Mouse (Mus musculus) erythroblast, embryonic 14.5 days (primary cell): Measurements from ENCODE around the gene Galnt2.

Experiments
- GATA1 ChIP-seq: IDR thresholded peaks from 2 replicates; pipeline ENCODE4 v1.6.1; 2012; ENCODE audit warnings: low read length, inconsistent platforms, mixed read lengths
- TAL1 ChIP-seq: IDR thresholded peaks from 3 replicates; pipeline ENCODE4 v1.6.1; 2012; ENCODE audit warnings: low read length, inconsistent platforms, mixed read lengths

DNA sequence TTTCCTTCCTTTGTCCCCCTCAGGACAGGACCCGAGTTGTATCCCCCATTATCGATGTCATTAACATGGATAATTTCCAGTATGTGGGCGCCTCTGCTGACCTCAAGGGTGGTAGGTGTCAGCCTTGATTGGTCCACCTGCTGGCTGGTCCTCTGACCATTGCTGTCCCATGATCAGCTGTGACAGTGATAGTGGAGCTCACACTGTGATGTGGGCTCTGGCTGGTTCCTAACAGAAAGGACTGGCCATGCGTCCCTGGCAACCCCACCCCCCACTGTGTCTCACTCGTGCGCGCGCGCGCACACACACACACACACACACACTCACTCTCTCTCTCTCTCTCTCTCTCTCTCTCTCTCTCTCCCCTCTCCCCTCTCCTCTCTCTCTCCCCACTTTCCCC lies 98.5 kb downstream of the Galnt2 start:
- TF ChIP-seq TAL1 = no peak
- no peak for TF ChIP-seq GATA1
